Mouse (Mus musculus) liver, adult 2 months (tissue): ENCODE measurements at regions not wholly inside any gene's neighbourhood (a gene's known extent, or its start where the extent isn't known, plus 50 kb on each side); places are given as distances from the start of the nearest gene placed in this dataset.

Source experiments
- DNase-seq: peaks from one replicate; pipeline ENCODE4 v3.0.0-alpha.2; 2011; ENCODE audit warnings: low read depth, low spot score; ENCODE audit errors: extremely low read depth
- H3K27ac ChIP-seq: fragments of 200-500 bp; replicated peaks from 2 replicates; pipeline ENCODE4 v1.5.1; 2012; ENCODE audit warnings: low read depth, mild to moderate bottlenecking, control low read depth, inconsistent platforms, low read length; ENCODE audit not compliant: insufficient read depth
- H3K27me3 ChIP-seq: fragments of 200-500 bp; 2 replicates; pipeline ENCODE4 v1.6.1; 2012; ENCODE audit warnings: mild to moderate bottlenecking, moderate library complexity, low read length, inconsistent platforms; ENCODE audit not compliant: control insufficient read depth, insufficient read depth
- H3K36me3 ChIP-seq: fragments of 200-500 bp; 2 replicates; pipeline ENCODE4 v1.6.1; 2012; ENCODE audit warnings: low read length, inconsistent platforms; ENCODE audit not compliant: control insufficient read depth, insufficient read depth
- H3K4me1 ChIP-seq: fragments of 200-500 bp; 2 replicates; pipeline ENCODE4 v1.6.1; 2011; ENCODE audit warnings: low read length; ENCODE audit not compliant: control insufficient read depth, insufficient read depth
- H3K4me3 ChIP-seq: fragments of 200-500 bp; 2 replicates; pipeline ENCODE4 v1.5.1; 2011; ENCODE audit warnings: low read depth, mild to moderate bottlenecking, control low read depth, low read length, moderate library complexity; ENCODE audit not compliant: insufficient read depth
- H3K79me2 ChIP-seq: fragments of 200-500 bp; 2 replicates; pipeline ENCODE4 v1.6.1; 2012; ENCODE audit warnings: inconsistent platforms, mild to moderate bottlenecking, low read length, moderate library complexity; ENCODE audit not compliant: control insufficient read depth, insufficient read depth
- H3K9ac ChIP-seq: fragments of 200-500 bp; 2 replicates; pipeline ENCODE4 v1.6.1; 2012; ENCODE audit warnings: low read depth, mild to moderate bottlenecking, control low read depth, inconsistent platforms, low read length
- CTCF ChIP-seq: fragments of 200-500 bp; IDR thresholded peaks from 2 replicates; pipeline ENCODE4 v1.5.1; 2011; ENCODE audit warnings: low read depth, low read length, control low read depth
- POLR2A ChIP-seq: fragments of 200-500 bp; IDR thresholded peaks from 2 replicates; pipeline ENCODE4 v1.6.1; 2011; ENCODE audit warnings: low read length, control low read depth; ENCODE audit not compliant: insufficient read depth; ENCODE audit errors: extremely low read depth
- WGBS: fragments of 180-500 bp; shearing (Covaris S2); methylation state at CpG from one replicate; pipeline ENCODE4 v1.1.7; 2018; 5-methylcytosine and 5-hydroxymethylcytosine counted together

GRCm38 (mm10) chr12:77749438-77750007 lies 444.5 kb upstream of the Gm6657 start:
- WGBS = 78% methylated on average over 3 of the region's 3 CpGs
- H3K4me3 ChIP-seq = no peak overlapping the region
- H3K79me2 ChIP-seq = no peaks in the 10 kb centered on the region
- no peaks in the 10 kb centered on the region for H3K4me1 ChIP-seq
- H3K27ac ChIP-seq = no peak overlapping the region
- no peaks in the 10 kb centered on the region for H3K36me3 ChIP-seq
- H3K9ac ChIP-seq = no peak overlapping the region
- no peaks in the 10 kb centered on the region for H3K27me3 ChIP-seq
- no peak for DNase-seq
- TF ChIP-seq CTCF (no peak), POLR2A (no peak)

DNA sequence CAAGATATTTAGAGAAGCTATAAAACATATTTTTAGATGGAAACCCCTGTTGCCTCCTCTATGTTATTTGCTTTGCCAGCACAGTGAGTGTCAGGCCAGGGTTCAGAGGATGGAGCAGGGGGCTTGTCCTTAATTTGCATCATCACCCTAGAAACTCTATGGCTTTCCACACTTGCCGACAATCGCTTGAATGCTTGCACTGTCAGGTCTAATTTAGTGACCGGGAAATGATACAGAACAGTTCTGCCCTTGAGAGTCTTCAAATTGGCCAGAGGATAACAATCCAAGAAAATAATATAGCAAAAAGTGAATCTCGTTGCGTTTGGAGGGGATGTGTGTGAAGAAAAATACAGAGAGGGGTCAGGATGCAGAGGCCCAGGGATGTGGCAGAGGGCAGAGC lies 441.9 kb upstream of the Gm6657 start:
- Histone ChIP-seq H3K36me3 (no peaks in the 10 kb centered on the region), H3K4me1 (no peaks in the 10 kb centered on the region), H3K9ac (no peak overlapping the region), H3K27me3 (no peaks in the 10 kb centered on the region), H3K27ac (no peak overlapping the region), H3K79me2 (no peaks in the 10 kb centered on the region), H3K4me3 (no peak overlapping the region)
- 91% methylated on average over 5 of the region's 5 CpGs for WGBS
- DNase-seq = no peak
- TF ChIP-seq POLR2A (no peak), CTCF (no peak)

DNA sequence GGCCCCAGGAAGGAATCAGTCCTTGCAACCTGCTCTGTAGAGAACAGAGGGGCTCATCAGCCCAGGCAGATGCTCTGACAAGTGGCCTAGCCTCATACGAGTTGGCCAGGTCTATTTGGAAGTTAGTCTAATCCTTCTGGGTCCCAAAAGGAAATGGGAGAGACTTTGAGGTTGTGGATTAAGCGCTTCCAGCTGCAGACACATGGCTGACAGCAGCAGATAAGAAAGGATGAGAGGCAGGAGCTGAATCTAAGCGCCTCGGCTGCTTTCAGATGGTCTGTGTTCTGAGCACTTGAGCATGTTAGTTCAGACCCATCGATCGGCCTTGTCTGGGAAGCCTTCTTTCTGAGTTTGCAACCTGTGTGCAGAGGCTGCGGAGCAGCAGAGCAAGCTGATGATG lies 438.0 kb upstream of the Gm6657 start:
- TF ChIP-seq POLR2A = no peak
- TF ChIP-seq CTCF = no peak
- WGBS = 63% methylated on average over 7 of the region's 7 CpGs
- Histone ChIP-seq H3K9ac (no peak overlapping the region), H3K4me1 (no peaks in the 10 kb centered on the region), H3K36me3 (no peaks in the 10 kb centered on the region), H3K79me2 (no peaks in the 10 kb centered on the region), H3K4me3 (no peak overlapping the region), H3K27me3 (no peaks in the 10 kb centered on the region), H3K27ac (no peak overlapping the region)
- no peak for DNase-seq

GRCm38 (mm10) chr12:77760976-77761375 lies 433.1 kb upstream of the Gm6657 start:
- Histone ChIP-seq H3K4me1 (no peaks in the 10 kb centered on the region), H3K27me3 (no peaks in the 10 kb centered on the region), H3K9ac (no peak overlapping the region), H3K79me2 (no peaks in the 10 kb centered on the region), H3K36me3 (no peaks in the 10 kb centered on the region), H3K4me3 (no peak overlapping the region), H3K27ac (no peak overlapping the region)
- WGBS = 73% methylated on average over 3 of the region's 3 CpGs
- no peak for DNase-seq
- no peak for TF ChIP-seq CTCF
- no peak for TF ChIP-seq POLR2A

- WGBS = 90% methylated on average over 6 of the region's 6 CpGs
- H3K27ac ChIP-seq = no peak overlapping the region
- TF ChIP-seq POLR2A = no peak
- no peak for TF ChIP-seq CTCF
- no peaks in the 10 kb centered on the region for H3K36me3 ChIP-seq
- H3K4me1 ChIP-seq = 0 out of 2 replicates have a peak, but pooled peaks cover 6% of the 10 kb centered on the region
- H3K79me2 ChIP-seq = no peaks in the 10 kb centered on the region
- no peak overlapping the region for H3K4me3 ChIP-seq
- H3K27me3 ChIP-seq = no peaks in the 10 kb centered on the region
- H3K9ac ChIP-seq = no peak overlapping the region
- no peak for DNase-seq
Measured at GRCm38 (mm10) chr12:77776011-77776546, 418.0 kb upstream of the Gm6657 start.

GRCm38 (mm10) chr12:77776755-77777154 lies 417.3 kb upstream of the Gm6657 start:
- no peaks in the 10 kb centered on the region for H3K36me3 ChIP-seq
- TF ChIP-seq POLR2A (no peak), CTCF (no peak)
- WGBS = 90% methylated on average over 8 of the region's 8 CpGs
- H3K9ac ChIP-seq = no peak overlapping the region
- H3K4me3 ChIP-seq = no peak overlapping the region
- H3K79me2 ChIP-seq = no peaks in the 10 kb centered on the region
- 0 out of 2 replicates have a peak, but pooled peaks cover 6% of the 10 kb centered on the region for H3K4me1 ChIP-seq
- H3K27me3 ChIP-seq = no peaks in the 10 kb centered on the region
- H3K27ac ChIP-seq = no peak overlapping the region
- no peak for DNase-seq
